15 mouse cellular contexts compared by ENCODE assay signal in the genomic region with DNA sequence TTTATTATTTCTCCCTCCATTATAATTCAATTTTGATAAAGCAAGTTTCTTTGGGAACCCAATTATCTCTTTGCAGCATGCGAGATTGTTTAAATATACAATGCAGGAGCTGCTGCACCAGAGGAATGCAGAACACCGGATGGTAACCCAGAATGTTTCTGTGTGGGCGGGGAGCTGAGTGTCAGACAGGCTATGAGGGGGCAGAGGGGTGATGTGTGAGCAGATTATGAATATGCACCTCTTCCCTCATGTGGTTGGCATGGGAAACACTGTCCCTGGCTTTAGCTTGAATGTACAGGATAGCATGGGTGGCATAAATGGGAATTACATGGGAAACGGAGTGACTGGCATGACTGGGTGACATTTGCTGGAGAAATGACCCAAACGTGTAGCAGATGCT.
DNase-seq lines count a peak whose midpoint lies in the region; ATAC-seq and TF ChIP-seq lines count a peak whose summit lies in the region.
"Had no signal": no experiment of that assay in that cellular context is flagged by ENCODE, and none has a peak within 500 bp of the region (broad histone marks: within the 10 kb centered on the region; RNA-seq: fewer than 3 reads in every experiment).

No protein-coding gene starts in this region.

- H3K9me3 ChIP-seq in forebrain, embryonic 15.5 days: no peaks in the 10 kb centered on the region
- no peaks in the 10 kb centered on the region for H3K9me3 ChIP-seq in forebrain, embryonic 12.5 days
- H3K9me3 ChIP-seq in hindbrain, embryonic 16.5 days (ENCODE audit: control insufficient read depth, low read length): no peaks in the 10 kb centered on the region
- no peaks in the 10 kb centered on the region for H3K9me3 ChIP-seq in hindbrain, embryonic 10.5 days
- no peaks in the 10 kb centered on the region for H3K9me3 ChIP-seq in neural tube, embryonic 14.5 days (ENCODE audit: control insufficient read depth, low read length)
- no peaks in the 10 kb centered on the region for H3K9me3 ChIP-seq in neural tube, embryonic 15.5 days (replicated peaks)
- H3K9me3 ChIP-seq: G1E; heart, embryonic 13.5 days had no signal

- no peaks in the 10 kb centered on the region for H3K36me3 ChIP-seq in forebrain, embryonic 15.5 days
- no peaks in the 10 kb centered on the region for H3K36me3 ChIP-seq in forebrain, embryonic 12.5 days (replicated peaks)
- H3K36me3 ChIP-seq in hindbrain, embryonic 16.5 days (ENCODE audit: control insufficient read depth, insufficient read depth, low read length): no peaks in the 10 kb centered on the region
- no peaks in the 10 kb centered on the region for H3K36me3 ChIP-seq in hindbrain, embryonic 10.5 days
- no peaks in the 10 kb centered on the region for H3K36me3 ChIP-seq in neural tube, embryonic 14.5 days (ENCODE audit: control insufficient read depth, insufficient read depth, low read length)
- no peaks in the 10 kb centered on the region for H3K36me3 ChIP-seq in neural tube, embryonic 15.5 days
- H3K36me3 ChIP-seq in myocyte (ENCODE audit: control insufficient read depth, insufficient read depth): no peaks in the 10 kb centered on the region
- H3K36me3 ChIP-seq: G1E; heart, embryonic 13.5 days had no signal

- no peaks in the 10 kb centered on the region for H3K79me2 ChIP-seq in myocyte (ENCODE audit: control insufficient read depth, insufficient read depth)

- no peak for DNase-seq in hindbrain, embryonic 10.5 days (ENCODE audit: low spot score)
- DNase-seq: adrenal gland, adult 8-10 months; cerebellum, adult 8-10 months; kidney, adult 18-20 months; kidney, postnatal 25 days; lung, postnatal 14 days; thymus, postnatal 36 days had no signal

- H3K9ac ChIP-seq in forebrain, embryonic 15.5 days (replicated peaks): no peak overlapping the region
- no peak overlapping the region for H3K9ac ChIP-seq in forebrain, embryonic 12.5 days
- H3K9ac ChIP-seq in hindbrain, embryonic 16.5 days (ENCODE audit: low read depth, low read length): no peak overlapping the region
- 0 out of 2 replicates have a peak overlapping the region, but pooled peaks have one; percentile 1 for H3K9ac ChIP-seq in neural tube, embryonic 14.5 days (replicated peaks; ENCODE audit: low read depth, low read length)
- H3K9ac ChIP-seq in neural tube, embryonic 15.5 days (replicated peaks): no peak overlapping the region
- H3K9ac ChIP-seq: heart, embryonic 13.5 days had no signal

- H3K27me3 ChIP-seq in forebrain, embryonic 15.5 days: no peaks in the 10 kb centered on the region
- H3K27me3 ChIP-seq in forebrain, embryonic 12.5 days: peaks cover 31% of the 10 kb centered on the region
- no peaks in the 10 kb centered on the region for H3K27me3 ChIP-seq in hindbrain, embryonic 16.5 days (replicated peaks; ENCODE audit: control insufficient read depth, insufficient read depth, low read length)
- H3K27me3 ChIP-seq in hindbrain, embryonic 10.5 days (ENCODE audit: insufficient read depth, poor library complexity, severe bottlenecking): peaks cover 43% of the 10 kb centered on the region
- H3K27me3 ChIP-seq in neural tube, embryonic 14.5 days (ENCODE audit: control insufficient read depth, insufficient read depth, low read length): no peaks in the 10 kb centered on the region
- H3K27me3 ChIP-seq in neural tube, embryonic 15.5 days (replicated peaks): peaks cover 6% of the 10 kb centered on the region
- no peaks in the 10 kb centered on the region for H3K27me3 ChIP-seq in myocyte (ENCODE audit: control insufficient read depth, insufficient read depth, insufficient read length)
- H3K27me3 ChIP-seq: heart, embryonic 13.5 days had no signal

- no peak for TF ChIP-seq POLR2A in myocyte (IDR thresholded peaks at IDR 0.05; ENCODE audit: insufficient read length, low read depth)

- no peak overlapping the region for H3ac ChIP-seq in myocyte (ENCODE audit: control insufficient read depth, insufficient read length)

- H3K4me2 ChIP-seq in forebrain, embryonic 15.5 days (replicated peaks): no peak overlapping the region
- no peak overlapping the region for H3K4me2 ChIP-seq in forebrain, embryonic 12.5 days
- H3K4me2 ChIP-seq in hindbrain, embryonic 16.5 days (ENCODE audit: low read length): no peak overlapping the region
- no peak overlapping the region for H3K4me2 ChIP-seq in neural tube, embryonic 14.5 days (ENCODE audit: low read depth, low read length)
- H3K4me2 ChIP-seq in neural tube, embryonic 15.5 days: no peak overlapping the region
- H3K4me2 ChIP-seq in myocyte (ENCODE audit: low read depth): peak overlapping the region; percentile 5
- H3K4me2 ChIP-seq: heart, embryonic 13.5 days had no signal

- 0 out of 2 replicates have a peak overlapping the region, but pooled peaks have one; percentile 13 for H3K27ac ChIP-seq in forebrain, embryonic 15.5 days (replicated peaks)
- no peak overlapping the region for H3K27ac ChIP-seq in forebrain, embryonic 12.5 days
- H3K27ac ChIP-seq in hindbrain, embryonic 16.5 days (ENCODE audit: low read depth, low read length): no peak overlapping the region
- H3K27ac ChIP-seq in hindbrain, embryonic 10.5 days: no peak overlapping the region
- no peak overlapping the region for H3K27ac ChIP-seq in neural tube, embryonic 14.5 days (ENCODE audit: low read depth, low read length)
- H3K27ac ChIP-seq in neural tube, embryonic 15.5 days (replicated peaks): no peak overlapping the region
- H3K27ac ChIP-seq: heart, embryonic 13.5 days had no signal

- peaks cover 26% of the 10 kb centered on the region for H3K4me1 ChIP-seq in forebrain, embryonic 15.5 days
- H3K4me1 ChIP-seq in forebrain, embryonic 12.5 days: peaks cover 22% of the 10 kb centered on the region; the same call in 1 of the 2 replicates
- peaks cover 4% of the 10 kb centered on the region; the same call in 1 of the 2 replicates for H3K4me1 ChIP-seq in hindbrain, embryonic 16.5 days (ENCODE audit: control insufficient read depth, insufficient read depth, low read depth, low read length)
- H3K4me1 ChIP-seq in hindbrain, embryonic 10.5 days (replicated peaks): peaks cover 19% of the 10 kb centered on the region
- no peaks in the 10 kb centered on the region for H3K4me1 ChIP-seq in neural tube, embryonic 14.5 days (ENCODE audit: control insufficient read depth, insufficient read depth, low read length)
- H3K4me1 ChIP-seq in neural tube, embryonic 15.5 days: peaks cover 16% of the 10 kb centered on the region
- H3K4me1 ChIP-seq: heart, embryonic 13.5 days had no signal

- H3K4me3 ChIP-seq in forebrain, embryonic 15.5 days: no peak overlapping the region
- H3K4me3 ChIP-seq in forebrain, embryonic 12.5 days (replicated peaks): no peak overlapping the region
- no peak overlapping the region for H3K4me3 ChIP-seq in hindbrain, embryonic 16.5 days (ENCODE audit: low read length)
- H3K4me3 ChIP-seq in hindbrain, embryonic 10.5 days: no peak overlapping the region
- H3K4me3 ChIP-seq in neural tube, embryonic 14.5 days (ENCODE audit: low read depth, low read length): no peak overlapping the region
- H3K4me3 ChIP-seq in neural tube, embryonic 15.5 days (replicated peaks): no peak overlapping the region
- H3K4me3 ChIP-seq in myocyte: no peak overlapping the region
- H3K4me3 ChIP-seq: heart, embryonic 13.5 days had no signal

- ATAC-seq in forebrain, embryonic 15.5 days (replicated peaks): no peak
- ATAC-seq in forebrain, embryonic 12.5 days (ENCODE audit: low FRiP score): no peak
- ATAC-seq in hindbrain, embryonic 16.5 days: 0 out of 2 replicates have a peak, but pooled peaks have one; percentile 16
- ATAC-seq in neural tube, embryonic 14.5 days (ENCODE audit: low read depth): no peak
- ATAC-seq in neural tube, embryonic 15.5 days (ENCODE audit: low FRiP score): no peak

- WGBS in forebrain, embryonic 15.5 days: 56% methylated on average over 5 of the region's 5 CpGs
- 60% methylated on average over 5 of the region's 5 CpGs for WGBS in forebrain, embryonic 12.5 days
- 40% methylated on average over 5 of the region's 5 CpGs for WGBS in hindbrain, embryonic 16.5 days
- WGBS in hindbrain, embryonic 10.5 days: 69% methylated on average over 5 of the region's 5 CpGs
- 64% methylated on average over 5 of the region's 5 CpGs for WGBS in neural tube, embryonic 14.5 days
- 60% methylated on average over 5 of the region's 5 CpGs for WGBS in neural tube, embryonic 15.5 days

TF ChIP-seq in myocyte, 11 proteins besides CTCF, POLR2A, EP300 and RAD21:
- no peak for TF ChIP-seq CEBPB (IDR thresholded peaks at IDR 0.05; ENCODE audit: insufficient read depth, poor library complexity, severe bottlenecking)
- no peak for TF ChIP-seq REST (IDR thresholded peaks at IDR 0.05; ENCODE audit: insufficient read depth, insufficient read length)
- TF ChIP-seq MYOG (IDR thresholded peaks at IDR 0.05; ENCODE audit: control insufficient read depth in 1 of 3, insufficient read depth in 1 of 3, insufficient read length in 2 of 3, low read depth in 2 of 3): no peak
- TF ChIP-seq TCF3 (IDR thresholded peaks at IDR 0.05; ENCODE audit: insufficient read length, low read depth): no peak
- TF ChIP-seq TCF12 (IDR thresholded peaks at IDR 0.05; ENCODE audit: insufficient read depth, poor library complexity, severe bottlenecking): no peak
- TF ChIP-seq MYOD1 (IDR thresholded peaks at IDR 0.05; ENCODE audit: control insufficient read depth in 1 of 3, insufficient read length in 2 of 3, low read depth in 2 of 3): no peak
- TF ChIP-seq MAX (IDR thresholded peaks at IDR 0.05; ENCODE audit: low read depth): no peak
- no peak for TF ChIP-seq SRF (IDR thresholded peaks at IDR 0.05; ENCODE audit: control insufficient read depth, insufficient read length, low read depth)
- TF ChIP-seq E2F4 (IDR thresholded peaks at IDR 0.05; ENCODE audit: insufficient read depth): no peak
- no peak for TF ChIP-seq USF1 (IDR thresholded peaks at IDR 0.05; ENCODE audit: low read depth)
- no peak for TF ChIP-seq POLR2AphosphoS2 (IDR thresholded peaks at IDR 0.05; ENCODE audit: insufficient read length, low read depth)
